Mouse (Mus musculus): ENCODE data around the gene Cwc15. TPM values are rescaled to one million over a fixed set of nuclear protein-coding genes. Genes with fewer than 3 reads are reported as not detected.

Gene Cwc15
- polyA plus RNA-seq, 2 experiments: 94.6 to 138 TPM

- 87% methylated on average over 4 of the region's 4 CpGs for WGBS
- Histone ChIP-seq H3K4me2 (replicated peaks; ENCODE audit: low read depth, low read length, severe bottlenecking) (peak overlapping the region; percentile 66), H3K9me3 (ENCODE audit: control insufficient read depth, low read length) (no peaks in the 10 kb centered on the region), H3K27ac (replicated peaks; ENCODE audit: low read depth, low read length) (no peak overlapping the region), H3K9ac (ENCODE audit: low read depth, low read length, severe bottlenecking) (no peak overlapping the region; the same call in 1 of the 2 replicates), H3K36me3 (ENCODE audit: control insufficient read depth, insufficient read depth, low read length) (peaks cover 20% of the 10 kb centered on the region), H3K27me3 (ENCODE audit: control insufficient read depth, insufficient read depth, low read length) (no peaks in the 10 kb centered on the region), H3K4me1 (ENCODE audit: control insufficient read depth, insufficient read depth, low read length) (no peaks in the 10 kb centered on the region), H3K4me3 (replicated peaks; ENCODE audit: low read length) (no peak overlapping the region; the same call in 1 of the 2 replicates)
- ATAC-seq (ENCODE audit: low FRiP score, low read depth) (no peak), DNase-seq (ENCODE audit: low spot score) (no peak)
- no peak for TF ChIP-seq POLR2A (IDR thresholded peaks at IDR 0.05; ENCODE audit: borderline replicate concordance, extremely low read depth, insufficient read depth, insufficient read length)
Observed at GRCm38 (mm10) chr9:14498896-14499705, 1.3 kb upstream of the Cwc15 start.

- no peak for TF ChIP-seq POLR2A (IDR thresholded peaks at IDR 0.05; ENCODE audit: borderline replicate concordance, extremely low read depth, insufficient read depth, insufficient read length)
- ATAC-seq (ENCODE audit: low FRiP score, low read depth) (no peak), DNase-seq (ENCODE audit: low spot score) (no peak)
- 3% methylated on average over 10 of the region's 10 CpGs for WGBS
- H3K9ac ChIP-seq (ENCODE audit: low read depth, low read length, severe bottlenecking): peak overlapping the region; percentile 78
- H3K9me3 ChIP-seq (ENCODE audit: control insufficient read depth, low read length): no peaks in the 10 kb centered on the region
- no peaks in the 10 kb centered on the region for H3K27me3 ChIP-seq (ENCODE audit: control insufficient read depth, insufficient read depth, low read length)
- H3K36me3 ChIP-seq (ENCODE audit: control insufficient read depth, insufficient read depth, low read length): peaks cover 38% of the 10 kb centered on the region
- H3K4me3 ChIP-seq (replicated peaks; ENCODE audit: low read length): peak overlapping the region; percentile 67
- H3K27ac ChIP-seq (replicated peaks; ENCODE audit: low read depth, low read length): peak overlapping the region; percentile 63
- H3K4me2 ChIP-seq (replicated peaks; ENCODE audit: low read depth, low read length, severe bottlenecking): peak overlapping the region; percentile 51
- no peaks in the 10 kb centered on the region for H3K4me1 ChIP-seq (ENCODE audit: control insufficient read depth, insufficient read depth, low read length)
Observed at GRCm38 (mm10) chr9:14500916-14501424, 553 bp downstream of the Cwc15 start.

- Histone ChIP-seq H3K27me3 (ENCODE audit: control insufficient read depth, insufficient read depth, low read length) (no peaks in the 10 kb centered on the region), H3K9ac (ENCODE audit: low read depth, low read length, severe bottlenecking) (no peak overlapping the region), H3K4me1 (ENCODE audit: control insufficient read depth, insufficient read depth, low read length) (no peaks in the 10 kb centered on the region), H3K9me3 (ENCODE audit: control insufficient read depth, low read length) (no peaks in the 10 kb centered on the region), H3K4me2 (replicated peaks; ENCODE audit: low read depth, low read length, severe bottlenecking) (no peak overlapping the region), H3K27ac (replicated peaks; ENCODE audit: low read depth, low read length) (no peak overlapping the region), H3K4me3 (replicated peaks; ENCODE audit: low read length) (no peak overlapping the region), H3K36me3 (ENCODE audit: control insufficient read depth, insufficient read depth, low read length) (peaks cover 31% of the 10 kb centered on the region)
- peak; percentile 74; the same call in 1 of the 2 replicates for ATAC-seq (ENCODE audit: low FRiP score, low read depth)
- no peak for TF ChIP-seq POLR2A (IDR thresholded peaks at IDR 0.05; ENCODE audit: borderline replicate concordance, extremely low read depth, insufficient read depth, insufficient read length)
- WGBS: 77% methylated on average over 9 of the region's 9 CpGs
- peak; percentile 37 for DNase-seq (ENCODE audit: low spot score)
Observed at GRCm38 (mm10) chr9:14512633-14513445, 12.4 kb downstream of the Cwc15 start.

- no peaks in the 10 kb centered on the region for H3K36me3 ChIP-seq (ENCODE audit: control insufficient read depth, insufficient read depth, low read length)
- H3K27me3 ChIP-seq (ENCODE audit: control insufficient read depth, insufficient read depth, low read length): no peaks in the 10 kb centered on the region
- TF ChIP-seq POLR2A (IDR thresholded peaks at IDR 0.05; ENCODE audit: borderline replicate concordance, extremely low read depth, insufficient read depth, insufficient read length): no peak
- no peak overlapping the region for H3K4me3 ChIP-seq (replicated peaks; ENCODE audit: low read length)
- no peak for ATAC-seq (ENCODE audit: low FRiP score, low read depth)
- no peak overlapping the region for H3K4me2 ChIP-seq (replicated peaks; ENCODE audit: low read depth, low read length, severe bottlenecking)
- H3K4me1 ChIP-seq (ENCODE audit: control insufficient read depth, insufficient read depth, low read length): no peaks in the 10 kb centered on the region
- no peak overlapping the region for H3K9ac ChIP-seq (ENCODE audit: low read depth, low read length, severe bottlenecking)
- no peak for DNase-seq (ENCODE audit: low spot score)
- H3K9me3 ChIP-seq (ENCODE audit: control insufficient read depth, low read length): no peaks in the 10 kb centered on the region
- H3K27ac ChIP-seq (replicated peaks; ENCODE audit: low read depth, low read length): no peak overlapping the region
- 54% methylated on average over 1 of the region's 1 CpGs for WGBS
Observed at GRCm38 (mm10) chr9:14517296-14517695, 16.9 kb downstream of the Cwc15 start.

- Histone ChIP-seq H3K36me3 (ENCODE audit: control insufficient read depth, insufficient read depth, low read length) (no peaks in the 10 kb centered on the region), H3K27me3 (ENCODE audit: control insufficient read depth, insufficient read depth, low read length) (no peaks in the 10 kb centered on the region), H3K4me2 (replicated peaks; ENCODE audit: low read depth, low read length, severe bottlenecking) (no peak overlapping the region), H3K4me3 (replicated peaks; ENCODE audit: low read length) (no peak overlapping the region), H3K9ac (ENCODE audit: low read depth, low read length, severe bottlenecking) (no peak overlapping the region), H3K4me1 (ENCODE audit: control insufficient read depth, insufficient read depth, low read length) (no peaks in the 10 kb centered on the region), H3K9me3 (ENCODE audit: control insufficient read depth, low read length) (no peaks in the 10 kb centered on the region), H3K27ac (replicated peaks; ENCODE audit: low read depth, low read length) (no peak overlapping the region)
- ATAC-seq (ENCODE audit: low FRiP score, low read depth): no peak
- no peak for DNase-seq (ENCODE audit: low spot score)
- TF ChIP-seq POLR2A (IDR thresholded peaks at IDR 0.05; ENCODE audit: borderline replicate concordance, extremely low read depth, insufficient read depth, insufficient read length): no peak
- WGBS: 81% methylated on average over 3 of the region's 3 CpGs
Observed at GRCm38 (mm10) chr9:14518105-14518504, 17.7 kb downstream of the Cwc15 start.
